Mouse (Mus musculus) liver, postnatal 0 days (tissue): ENCODE data around the gene Dhrs7c. TPM values are rescaled to one million over a fixed set of nuclear protein-coding genes. Genes with fewer than 3 reads are reported as not detected.

ENCODE experiments used
- ATAC-seq: fragments of 200-750 bp; cut with Nextera tagmentation; 2 replicates; pipeline ENCODE4 v1.8.0; 2017; ENCODE audit warnings: mild to moderate bottlenecking, moderate library complexity
- DNase-seq: peaks from one replicate; pipeline ENCODE4 v3.0.0-alpha.2; 2016
- H3K27ac ChIP-seq: fragments of 300-500 bp; sonication (generic); 2 replicates; pipeline ENCODE4 v1.5.1; 2014; ENCODE audit warnings: antibody characterized with exemption, moderate library complexity, mild to moderate bottlenecking, low read depth
- H3K27me3 ChIP-seq: fragments of 300-500 bp; sonication (generic); 2 replicates; pipeline ENCODE4 v1.6.1; 2014; ENCODE audit warnings: low read length, control low read depth, mixed read lengths; ENCODE audit not compliant: insufficient read depth
- H3K36me3 ChIP-seq: fragments of 300-500 bp; sonication (generic); replicated peaks from 2 replicates; pipeline ENCODE4 v1.6.1; 2014; ENCODE audit warnings: mild to moderate bottlenecking, control low read depth, low read length, moderate library complexity, mixed read lengths; ENCODE audit not compliant: insufficient read depth
- H3K4me1 ChIP-seq: fragments of 300-500 bp; sonication (generic); 2 replicates; pipeline ENCODE4 v1.6.1; 2014; ENCODE audit warnings: antibody characterized with exemption, mild to moderate bottlenecking, control low read depth; ENCODE audit not compliant: insufficient read depth
- H3K4me2 ChIP-seq: fragments of 300-500 bp; sonication (generic); 2 replicates; pipeline ENCODE4 v1.6.1; 2014; ENCODE audit warnings: low read depth, mild to moderate bottlenecking, low read length, moderate library complexity, mixed read lengths
- H3K4me3 ChIP-seq: fragments of 300-500 bp; sonication (generic); 2 replicates; pipeline ENCODE4 v1.5.1; 2014; ENCODE audit warnings: low read depth, low read length
- H3K9ac ChIP-seq: fragments of 300-500 bp; sonication (generic); replicated peaks from 2 replicates; pipeline ENCODE4 v1.6.1; 2014; ENCODE audit warnings: mild to moderate bottlenecking, moderate library complexity
- H3K9me3 ChIP-seq: fragments of 300-500 bp; sonication (generic); 2 replicates; pipeline ENCODE4 v1.6.1; 2016; ENCODE audit warnings: mild to moderate bottlenecking, control low read depth, low read length, mixed read lengths
- CTCF ChIP-seq: sonication (generic); IDR thresholded peaks from 2 replicates; pipeline ENCODE4 v1.5.1; 2016; ENCODE audit warnings: antibody characterized with exemption, low read depth
- EP300 ChIP-seq: IDR thresholded peaks from 2 replicates; pipeline ENCODE4 v1.6.1; 2016; ENCODE audit warnings: antibody characterized with exemption, low read depth, mild to moderate bottlenecking
- WGBS: fragments of 180-500 bp; shearing (Covaris S2); extraction: QIAGEN DNeasy Blood & Tissue Kit; methylation state at CpG from one replicate; pipeline ENCODE4 v1.1.7; 2014; ENCODE audit not compliant: insufficient replicate concordance; 5-methylcytosine and 5-hydroxymethylcytosine counted together
- polyA plus RNA-seq: library from polyadenylated mRNA; unstranded; fragments of >200 nt; fragmentation: Nextera tagmentation; extraction: Ambion mirVana; gene quantifications from 2 replicates; pipeline ENCODE4 v1.2.1, GENCODE M21; 2015

Dhrs7c gene
- polyA plus RNA-seq, 1 experiment from 2014 or later = not detected

GRCm38 (mm10) chr11:67774379-67774778 is 23.6 kb upstream of the Dhrs7c start, which contains the start of gene Gsg1l2:
Gene Gsg1l2 (plus strand): TSS chr11:67774608.
- Histone ChIP-seq H3K9me3 (no peaks in the 10 kb centered on the region), H3K4me1 (no peaks in the 10 kb centered on the region), H3K36me3 (no peaks in the 10 kb centered on the region), H3K27me3 (no peaks in the 10 kb centered on the region), H3K9ac (no peak within 1 kb of the TSS), H3K4me2 (no peak within 1 kb of the TSS), H3K4me3 (no peak within 1 kb of the TSS), H3K27ac (no peak within 1 kb of the TSS)
- WGBS = 80% methylated on average over 12 of the region's 12 CpGs
- TF ChIP-seq EP300 (no peak), CTCF (no peak)
- no peak for ATAC-seq
- no peak for DNase-seq

- H3K9ac ChIP-seq = no peak overlapping the region
- no peaks in the 10 kb centered on the region for H3K9me3 ChIP-seq
- 43% methylated on average over 11 of the region's 11 CpGs for WGBS
- DNase-seq (no peak), ATAC-seq (no peak)
- H3K4me3 ChIP-seq = no peak overlapping the region
- no peaks in the 10 kb centered on the region for H3K27me3 ChIP-seq
- no peaks in the 10 kb centered on the region for H3K4me1 ChIP-seq
- TF ChIP-seq EP300 (no peak), CTCF (no peak)
- no peaks in the 10 kb centered on the region for H3K36me3 ChIP-seq
- H3K27ac ChIP-seq = no peak overlapping the region
- no peak overlapping the region for H3K4me2 ChIP-seq
These were observed 7.8 kb upstream of the Dhrs7c start for GRCm38 (mm10) chr11:67790182-67790581.

GRCm38 (mm10) chr11:67800130-67800723 is 2.2 kb downstream of the Dhrs7c start:
- no peaks in the 10 kb centered on the region for H3K4me1 ChIP-seq
- DNase-seq (no peak), ATAC-seq (no peak)

DNA sequence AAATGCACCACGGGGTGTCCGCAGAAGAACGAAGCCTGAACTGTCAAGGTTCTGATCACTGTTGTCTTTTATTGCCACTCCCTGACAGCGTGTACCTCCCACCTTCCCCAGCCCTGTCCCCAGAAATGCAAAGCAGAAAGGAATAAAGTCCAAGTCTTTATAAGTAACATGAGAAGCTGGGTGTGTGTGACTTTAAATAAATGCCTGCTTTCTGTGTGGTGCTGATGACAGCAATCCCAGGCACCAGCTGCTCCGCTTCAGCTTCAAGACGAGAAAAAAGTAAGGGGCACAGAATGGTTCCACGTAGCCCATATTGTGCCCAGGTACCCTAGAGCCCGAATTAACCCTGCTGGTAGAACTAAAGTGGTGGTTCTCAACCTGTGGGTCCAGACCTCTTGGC is 3.2 kb downstream of the Dhrs7c start:
- Histone ChIP-seq H3K9me3 (no peaks in the 10 kb centered on the region), H3K4me1 (no peaks in the 10 kb centered on the region), H3K36me3 (no peaks in the 10 kb centered on the region), H3K27me3 (no peaks in the 10 kb centered on the region), H3K4me3 (no peak overlapping the region), H3K9ac (no peak overlapping the region), H3K27ac (no peak overlapping the region), H3K4me2 (no peak overlapping the region)
- WGBS = 75% methylated on average over 8 of the region's 8 CpGs
- ATAC-seq (no peak), DNase-seq (no peak)
- TF ChIP-seq CTCF (no peak), EP300 (no peak)

More at GRCm38 (mm10) chr11:67800130-67800723, 2.2 kb downstream of the Dhrs7c start:
- Histone ChIP-seq H3K4me2 (no peak overlapping the region), H3K9ac (no peak overlapping the region), H3K9me3 (no peaks in the 10 kb centered on the region), H3K27ac (no peak overlapping the region), H3K36me3 (no peaks in the 10 kb centered on the region), H3K4me3 (no peak overlapping the region), H3K27me3 (no peaks in the 10 kb centered on the region)
- no peak for TF ChIP-seq EP300
- no peak for TF ChIP-seq CTCF

- no peak for ATAC-seq
- no peaks in the 10 kb centered on the region for H3K27me3 ChIP-seq
- 79% methylated on average over 1 of the region's 1 CpGs for WGBS
- H3K4me1 ChIP-seq = no peaks in the 10 kb centered on the region
- H3K4me2 ChIP-seq = no peak overlapping the region
- TF ChIP-seq CTCF (peak; percentile 25; the same call in 1 of the 2 replicates), EP300 (no peak)
- H3K9me3 ChIP-seq = no peaks in the 10 kb centered on the region
- no peak overlapping the region for H3K9ac ChIP-seq
- H3K27ac ChIP-seq = no peak overlapping the region
- H3K4me3 ChIP-seq = no peak overlapping the region
- no peaks in the 10 kb centered on the region for H3K36me3 ChIP-seq
- no peak for DNase-seq
These were observed 7.6 kb downstream of the Dhrs7c start for GRCm38 (mm10) chr11:67805538-67805937.

DNA sequence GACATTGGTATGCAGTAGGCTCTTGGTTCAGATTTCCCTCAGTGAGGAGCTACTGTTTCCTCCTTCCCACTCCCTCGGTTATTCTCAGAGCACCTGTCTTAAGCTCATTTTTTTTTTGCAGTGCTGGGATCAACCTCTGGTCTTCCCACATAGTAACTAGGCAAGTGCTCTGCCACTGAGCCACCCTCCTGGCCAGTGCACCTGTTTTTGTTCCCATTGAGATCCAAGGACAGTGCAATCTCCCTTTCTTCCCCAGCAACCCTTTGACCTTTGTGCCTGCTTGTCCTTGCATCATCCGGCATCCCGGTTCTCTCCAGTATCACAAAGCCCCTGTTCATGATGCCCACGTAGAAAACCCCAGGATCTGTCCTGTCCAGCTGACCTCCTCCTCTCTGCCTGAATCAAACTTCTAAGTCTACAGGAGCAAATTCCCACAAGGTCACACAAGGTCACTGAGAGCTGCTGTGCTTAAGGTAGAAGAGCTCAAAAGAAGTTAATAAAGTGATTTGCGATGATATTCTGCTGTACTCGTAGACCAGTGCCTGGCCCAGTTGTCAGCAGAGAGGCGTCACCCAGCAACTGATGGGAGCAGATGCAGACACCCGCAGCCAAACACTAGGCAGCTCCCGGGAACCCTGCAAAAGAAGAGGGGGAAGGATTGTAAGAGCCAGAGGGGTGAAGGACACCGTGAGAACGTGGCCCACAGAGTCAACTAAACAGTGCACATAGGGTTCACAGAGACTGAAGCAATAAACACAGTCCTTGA is 9.0 kb downstream of the Dhrs7c start:
- no peak overlapping the region for H3K9ac ChIP-seq
- 74% methylated on average over 11 of the region's 11 CpGs for WGBS
- no peaks in the 10 kb centered on the region for H3K9me3 ChIP-seq
- H3K4me2 ChIP-seq = no peak overlapping the region
- H3K4me3 ChIP-seq = no peak overlapping the region
- H3K4me1 ChIP-seq = no peaks in the 10 kb centered on the region
- H3K27ac ChIP-seq = no peak overlapping the region
- TF ChIP-seq EP300 (no peak), CTCF (no peak)
- H3K36me3 ChIP-seq = no peaks in the 10 kb centered on the region
- ATAC-seq (no peak), DNase-seq (no peak)
- H3K27me3 ChIP-seq = no peaks in the 10 kb centered on the region
